Mouse (Mus musculus) ES-E14 (cell line): ENCODE results near the gene Ush2a. TPM values are rescaled to one million over a fixed set of nuclear protein-coding genes. Genes with fewer than 3 reads are reported as not detected.

ENCODE experiments used
- DNase-seq: peaks from one replicate; pipeline ENCODE4 v3.0.0-alpha.2; 2013; ENCODE audit warnings: low read depth, low spot score
- H3K27ac ChIP-seq: 2 replicates; pipeline ENCODE4 v1.5.1; 2012; ENCODE audit warnings: low read depth, mild to moderate bottlenecking, low read length, moderate library complexity, mixed read lengths; ENCODE audit not compliant: poor library complexity, insufficient read depth, severe bottlenecking
- H3K36me3 ChIP-seq: 2 replicates; pipeline ENCODE4 v1.6.1; 2012; ENCODE audit warnings: mild to moderate bottlenecking, low read length, moderate library complexity, mixed read lengths; ENCODE audit not compliant: control insufficient read depth, poor library complexity, insufficient read depth, severe bottlenecking
- H3K4me1 ChIP-seq, 2 experiments: fragments of 150-350 bp in 1 of 2; sonication (generic) in 1 of 2; 2 replicates each; pipeline ENCODE4 v1.6.1; 2012; ENCODE audit warnings: low read length in 2 of 2, mild to moderate bottlenecking in 1 of 2, mixed read lengths in 1 of 2; ENCODE audit not compliant: control insufficient read depth in 2 of 2, insufficient read depth in 2 of 2, poor library complexity in 1 of 2
- H3K4me3 ChIP-seq, 2 experiments: fragments of 150-350 bp in 1 of 2; sonication (generic) in 1 of 2; 2 replicates each; pipeline ENCODE4 v1.5.1; 2012; ENCODE audit warnings: low read length in 2 of 2, low read depth in 1 of 2, mild to moderate bottlenecking in 1 of 2, mixed read lengths in 1 of 2; ENCODE audit not compliant: insufficient read depth in 1 of 2, poor library complexity in 1 of 2, severe bottlenecking in 1 of 2
- H3K9ac ChIP-seq: 2 replicates; pipeline ENCODE4 v1.6.1; 2012; ENCODE audit warnings: low read depth, mild to moderate bottlenecking, low read length, mixed read lengths; ENCODE audit not compliant: poor library complexity, insufficient read depth, severe bottlenecking
- H3K9me3 ChIP-seq: fragments of 150-350 bp; sonication (generic); 2 replicates; pipeline ENCODE4 v1.6.1; 2012; ENCODE audit warnings: low read depth, mild to moderate bottlenecking, low read length; ENCODE audit not compliant: control insufficient read depth, insufficient read depth
- CHD2 ChIP-seq: IDR thresholded peaks from 2 replicates; pipeline ENCODE4 v1.6.1; 2014; ENCODE audit warnings: mild to moderate bottlenecking, low read depth, low read length, inconsistent platforms
- HCFC1 ChIP-seq: IDR thresholded peaks from 2 replicates; pipeline ENCODE4 v1.6.1; 2012; ENCODE audit warnings: low read length, inconsistent platforms, borderline replicate concordance; ENCODE audit not compliant: insufficient read depth
- MAFK ChIP-seq: IDR thresholded peaks from 2 replicates; pipeline ENCODE4 v1.6.1; 2014; ENCODE audit warnings: mild to moderate bottlenecking, low read depth, low read length, inconsistent platforms; ENCODE audit not compliant: insufficient read depth
- ZC3H11A ChIP-seq: IDR thresholded peaks from 2 replicates; pipeline ENCODE4 v1.6.1; 2012; ENCODE audit warnings: low read depth, mild to moderate bottlenecking, inconsistent platforms, low read length, borderline replicate concordance
- ZNF384 ChIP-seq: IDR thresholded peaks from 2 replicates; pipeline ENCODE4 v1.6.1; 2012; ENCODE audit warnings: low read depth, low read length, inconsistent platforms
- in situ Hi-C, 2 experiments: fragments of 600-800 bp; cut with MboI; formaldehyde crosslinking; loops; one replicate each; pipeline ENCODE4 v1.15.1; 2025; ENCODE audit warnings: low sequenced_read_pairs in 2 of 2, inconsistent platforms in 1 of 2; ENCODE audit not compliant: unreplicated experiment in 2 of 2
- total RNA-seq: library from RNA; depleted of rRNA; stranded (reverse); fragments of 300-350 nt; gene quantifications from 2 replicates; pipeline ENCODE4 v1.2.3, GENCODE M21; 2012

The Ush2a gene
- total RNA-seq, 1 experiment = 0.22 TPM

GRCm38 (mm10) chr1:188269071-188269470, 7.2 kb downstream of the Ush2a start:
- DNase-seq = no peak
- H3K9ac ChIP-seq = no peak overlapping the region
- H3K27ac ChIP-seq = no peak overlapping the region
- TF ChIP-seq HCFC1 = no peak
- TF ChIP-seq ZC3H11A = no peak
- TF ChIP-seq CHD2 = no peak
- TF ChIP-seq ZNF384 = no peak
- TF ChIP-seq MAFK = no peak
- in situ Hi-C loops = no loop called here
- H3K4me1 ChIP-seq = no peaks in the 10 kb centered on the region
- no peaks in the 10 kb centered on the region for H3K36me3 ChIP-seq
- H3K9me3 ChIP-seq = no peaks in the 10 kb centered on the region
- H3K4me3 ChIP-seq = no peak overlapping the region

- no peaks in the 10 kb centered on the region for H3K4me1 ChIP-seq
- DNase-seq = no peak
- no peaks in the 10 kb centered on the region for H3K36me3 ChIP-seq
- no peak overlapping the region for H3K27ac ChIP-seq
- TF ChIP-seq ZNF384 (no peak), CHD2 (no peak), MAFK (no peak), ZC3H11A (no peak), HCFC1 (no peak)
- H3K4me3 ChIP-seq = no peak overlapping the region
- H3K9ac ChIP-seq = no peak overlapping the region
- H3K9me3 ChIP-seq = no peaks in the 10 kb centered on the region
- in situ Hi-C loops = no loop called here
These were observed 51.5 kb downstream of the Ush2a start for GRCm38 (mm10) chr1:188313303-188313702.

- DNase-seq = no peak
- no peak for TF ChIP-seq ZNF384
- no peak for TF ChIP-seq MAFK
- TF ChIP-seq HCFC1 = no peak
- no peak for TF ChIP-seq CHD2
- no peak for TF ChIP-seq ZC3H11A
- in situ Hi-C loops = no loop called here
- H3K9me3 ChIP-seq = no peaks in the 10 kb centered on the region
- no peak overlapping the region for H3K4me3 ChIP-seq
- no peak overlapping the region for H3K9ac ChIP-seq
- H3K27ac ChIP-seq = no peak overlapping the region
- no peaks in the 10 kb centered on the region for H3K36me3 ChIP-seq
- no peaks in the 10 kb centered on the region for H3K4me1 ChIP-seq
These were observed 54.8 kb downstream of the Ush2a start for GRCm38 (mm10) chr1:188316574-188316973.

- TF ChIP-seq ZC3H11A (no peak), ZNF384 (no peak), MAFK (no peak), CHD2 (no peak), HCFC1 (no peak)
- in situ Hi-C loops = no loop called here
- DNase-seq = no peak
- Histone ChIP-seq H3K9me3 (no peaks in the 10 kb centered on the region), H3K27ac (no peak overlapping the region), H3K4me3 (no peak overlapping the region), H3K4me1 (no peaks in the 10 kb centered on the region), H3K9ac (no peak overlapping the region), H3K36me3 (no peaks in the 10 kb centered on the region)
These were observed 58.4 kb downstream of the Ush2a start for GRCm38 (mm10) chr1:188320204-188320603.

- DNase-seq = peak; percentile 24
- Histone ChIP-seq H3K9ac (no peak overlapping the region), H3K4me3 (no peak overlapping the region), H3K36me3 (no peaks in the 10 kb centered on the region), H3K4me1 (no peaks in the 10 kb centered on the region), H3K9me3 (no peaks in the 10 kb centered on the region), H3K27ac (no peak overlapping the region)
- TF ChIP-seq ZC3H11A (peak; percentile 61; the same call in 1 of the 2 replicates), ZNF384 (no peak)
- in situ Hi-C loops = no loop called here
These were observed 59.7 kb downstream of the Ush2a start for GRCm38 (mm10) chr1:188321534-188321933.
